Mouse (Mus musculus) kidney, postnatal 0 days (tissue): ENCODE data around the gene Dusp10. TPM values are rescaled to one million over a fixed set of nuclear protein-coding genes. Genes with fewer than 3 reads are reported as not detected.

Source experiments
- ATAC-seq: fragments of 200-750 bp; cut with Nextera tagmentation; replicated peaks from 2 replicates; pipeline ENCODE4 v1.8.0; 2017; ENCODE audit warnings: low read depth, moderate number of reproducible peaks, moderate TSS enrichment, moderate library complexity; ENCODE audit not compliant: low FRiP score
- DNase-seq: peaks from one replicate; pipeline ENCODE4 v3.0.0-alpha.2; 2016; ENCODE audit warnings: low spot score
- H3K27ac ChIP-seq: fragments of 300-500 bp; sonication (generic); 2 replicates; pipeline ENCODE4 v1.5.1; 2014; ENCODE audit warnings: mild to moderate bottlenecking
- H3K27me3 ChIP-seq: fragments of 300-500 bp; sonication (generic); 2 replicates; pipeline ENCODE4 v1.6.1; 2014; ENCODE audit warnings: low read length, mixed read lengths; ENCODE audit not compliant: insufficient read depth
- H3K36me3 ChIP-seq: fragments of 300-500 bp; sonication (generic); 2 replicates; pipeline ENCODE4 v1.6.1; 2014; ENCODE audit warnings: low read length, mixed read lengths; ENCODE audit not compliant: insufficient read depth
- H3K4me1 ChIP-seq: fragments of 300-500 bp; sonication (generic); replicated peaks from 2 replicates; pipeline ENCODE4 v1.6.1; 2014; ENCODE audit warnings: antibody characterized with exemption, low read length, mixed read lengths; ENCODE audit not compliant: insufficient read depth
- H3K4me2 ChIP-seq: fragments of 300-500 bp; sonication (generic); 2 replicates; pipeline ENCODE4 v1.6.1; 2014; ENCODE audit warnings: mild to moderate bottlenecking, low read length, moderate library complexity, mixed read lengths
- H3K4me3 ChIP-seq: fragments of 300-500 bp; sonication (generic); replicated peaks from 2 replicates; pipeline ENCODE4 v1.5.1; 2014; ENCODE audit warnings: low read depth, low read length
- H3K9ac ChIP-seq: fragments of 300-500 bp; sonication (generic); 2 replicates; pipeline ENCODE4 v1.6.1; 2014; ENCODE audit warnings: low read depth, low read length
- H3K9me3 ChIP-seq: fragments of 300-500 bp; sonication (generic); replicated peaks from 2 replicates; pipeline ENCODE4 v1.6.1; 2016; ENCODE audit warnings: low read length, inconsistent platforms, mixed read lengths
- CTCF ChIP-seq: IDR thresholded peaks from 2 replicates; pipeline ENCODE4 v1.5.1; 2016; ENCODE audit warnings: antibody characterized with exemption, low read depth, mild to moderate bottlenecking, moderate library complexity
- WGBS: fragments of 180-500 bp; shearing (Covaris S2); extraction: QIAGEN DNeasy Blood & Tissue Kit; methylation state at CpG from one replicate; pipeline ENCODE4 v1.1.7; 2014; 5-methylcytosine and 5-hydroxymethylcytosine counted together
- polyA plus RNA-seq: library from polyadenylated mRNA; unstranded; fragments of >200 nt; fragmentation: Nextera tagmentation; extraction: Ambion mirVana; gene quantifications from 2 replicates; pipeline ENCODE4 v1.2.1, GENCODE M21; 2015

The Dusp10 gene
- 3.1 and 3.4 TPM in 2 replicates for polyA plus RNA-seq

DNA sequence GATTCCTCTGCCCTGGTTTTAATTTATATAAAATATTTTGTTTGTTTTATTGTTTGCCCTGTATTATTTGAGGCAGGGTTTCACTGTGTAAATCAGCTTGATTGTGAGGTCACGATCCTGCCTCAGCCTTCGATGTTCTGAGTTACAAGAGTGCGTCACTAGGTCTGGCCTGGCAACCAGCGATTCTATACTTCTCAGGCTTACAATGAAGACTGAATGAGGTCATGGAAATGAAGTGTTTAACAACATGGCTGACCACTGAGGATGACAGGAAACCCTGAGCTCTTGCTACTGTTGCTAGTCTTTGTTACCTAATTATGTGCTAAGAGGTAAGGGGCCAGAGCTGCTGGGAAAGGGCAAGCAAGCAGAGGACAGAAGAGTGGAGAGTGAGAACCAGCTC, at the start of gene Dusp10:
Gene Dusp10, plus strand, starts transcription at position 197 of the 400 bp plus-strand sequence.
- Histone ChIP-seq H3K36me3 (no peaks in the 10 kb centered on the region), H3K27me3 (no peaks in the 10 kb centered on the region), H3K4me1 (no peaks in the 10 kb centered on the region), H3K4me3 (no peak within 1 kb of the TSS), H3K4me2 (no peak within 1 kb of the TSS), H3K9me3 (no peaks in the 10 kb centered on the region), H3K27ac (no peak within 1 kb of the TSS), H3K9ac (no peak within 1 kb of the TSS)
- ATAC-seq (no peak), DNase-seq (no peak)
- WGBS: 85% methylated on average over 4 of the region's 4 CpGs
- no peak for TF ChIP-seq CTCF

DNA sequence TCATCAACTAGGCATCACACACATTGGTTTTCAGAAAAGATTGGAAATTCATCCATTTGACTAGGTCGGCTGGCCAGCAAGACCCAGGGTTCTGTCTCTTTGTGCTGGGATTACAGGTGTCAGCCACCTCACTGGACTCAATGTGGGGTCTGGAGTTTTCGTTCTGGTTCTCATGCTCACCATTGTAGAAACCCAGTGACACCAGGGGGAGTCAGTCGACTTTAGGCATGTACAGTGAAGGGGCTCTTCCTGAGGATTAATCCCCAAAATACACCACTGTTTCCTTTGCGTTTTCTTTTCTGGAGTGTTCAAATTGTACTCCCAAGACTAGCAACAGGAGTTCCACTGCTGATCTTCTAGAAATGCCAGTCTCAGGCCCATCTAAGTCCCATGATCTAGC, 47.8 kb upstream of the Dusp10 start:
- no peak overlapping the region for H3K27ac ChIP-seq
- 82% methylated on average over 4 of the region's 4 CpGs for WGBS
- no peak for ATAC-seq

DNA sequence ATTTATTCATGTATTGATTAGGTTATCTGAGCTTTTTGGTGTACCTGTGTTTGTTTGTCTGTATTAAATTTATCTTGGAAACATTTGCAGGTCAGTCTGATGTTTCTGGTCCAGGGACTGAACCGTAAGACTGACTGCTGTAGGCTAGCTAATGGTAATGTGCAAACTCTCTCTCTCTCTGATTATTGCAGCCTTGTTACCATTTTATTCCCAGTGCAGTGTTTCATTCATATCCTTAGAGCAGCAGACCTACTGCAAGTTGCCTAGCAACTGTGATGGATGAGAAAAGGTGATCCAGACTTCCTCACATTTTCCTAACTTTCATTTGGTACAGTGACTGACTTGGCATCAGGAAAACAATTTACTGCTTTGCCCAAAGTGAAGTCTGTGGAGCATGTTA, 43.8 kb upstream of the Dusp10 start:
- no peak for DNase-seq
- Histone ChIP-seq H3K4me3 (no peak overlapping the region), H3K27me3 (no peaks in the 10 kb centered on the region), H3K9ac (no peak overlapping the region), H3K4me2 (no peak overlapping the region), H3K36me3 (no peaks in the 10 kb centered on the region), H3K27ac (no peak overlapping the region), H3K4me1 (no peaks in the 10 kb centered on the region), H3K9me3 (no peaks in the 10 kb centered on the region)
- TF ChIP-seq CTCF: no peak
- ATAC-seq: no peak
- WGBS: 72% methylated on average over 1 of the region's 1 CpGs

More for the DNA sequence above, 47.8 kb upstream of the Dusp10 start:
- TF ChIP-seq CTCF: no peak
- Histone ChIP-seq H3K4me3 (no peak overlapping the region), H3K9ac (no peak overlapping the region), H3K4me2 (no peak overlapping the region), H3K4me1 (no peaks in the 10 kb centered on the region), H3K27me3 (no peaks in the 10 kb centered on the region), H3K9me3 (no peaks in the 10 kb centered on the region), H3K36me3 (no peaks in the 10 kb centered on the region)
- no peak for DNase-seq

DNA sequence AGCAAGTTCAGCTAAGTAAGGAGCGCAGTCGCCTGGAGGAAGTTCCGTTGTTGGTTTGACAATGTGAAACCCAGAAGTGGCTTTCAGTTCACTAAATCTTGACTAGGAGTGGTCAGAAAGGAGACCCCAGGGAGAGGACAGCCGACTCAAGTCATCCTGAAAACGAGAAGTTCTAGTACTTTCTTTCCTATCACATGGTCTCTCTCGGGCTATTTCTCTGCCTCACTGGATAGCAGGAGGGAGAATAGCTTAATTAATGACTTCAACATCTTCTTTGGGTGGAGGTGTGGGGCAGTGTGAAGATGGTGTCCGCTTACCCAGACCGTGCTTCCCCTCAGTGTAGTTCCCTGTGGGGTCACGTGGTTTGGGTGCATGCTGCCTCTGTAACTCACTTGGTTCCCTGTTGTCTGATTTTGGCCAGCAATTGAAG, 33.3 kb upstream of the Dusp10 start:
- no peak overlapping the region for H3K4me2 ChIP-seq
- no peaks in the 10 kb centered on the region for H3K36me3 ChIP-seq
- no peaks in the 10 kb centered on the region for H3K27me3 ChIP-seq
- no peak for ATAC-seq
- WGBS: 74% methylated on average over 9 of the region's 9 CpGs
- TF ChIP-seq CTCF: no peak
- no peak overlapping the region for H3K9ac ChIP-seq
- no peak overlapping the region for H3K4me3 ChIP-seq
- H3K4me1 ChIP-seq: no peaks in the 10 kb centered on the region
- H3K27ac ChIP-seq: no peak overlapping the region
- H3K9me3 ChIP-seq: no peaks in the 10 kb centered on the region
- no peak for DNase-seq

DNA sequence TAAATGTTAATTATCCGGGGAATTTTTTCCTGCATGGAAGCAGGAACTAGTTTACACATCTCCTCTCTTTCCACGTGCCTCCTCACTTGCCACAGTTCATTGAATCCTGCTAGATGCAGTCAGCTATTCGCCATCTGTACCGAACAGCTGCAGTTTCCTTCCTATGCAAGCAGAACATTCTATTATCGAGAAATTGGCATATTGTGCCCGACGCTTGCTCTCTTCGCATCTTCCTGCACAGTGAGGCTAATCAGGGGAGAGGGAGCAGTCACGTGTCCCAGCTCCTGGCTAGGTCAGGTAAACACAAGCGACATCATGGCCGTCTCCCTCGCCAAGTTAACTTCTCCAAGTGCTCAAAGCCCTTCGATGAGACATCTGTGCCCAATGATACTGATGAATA, 31.0 kb upstream of the Dusp10 start:
- H3K27ac ChIP-seq: no peak overlapping the region
- H3K4me3 ChIP-seq: no peak overlapping the region
- no peak for TF ChIP-seq CTCF
- no peaks in the 10 kb centered on the region for H3K4me1 ChIP-seq
- peaks cover 4% of the 10 kb centered on the region; the same call in 1 of the 2 replicates for H3K9me3 ChIP-seq
- DNase-seq (no peak), ATAC-seq (no peak)
- H3K27me3 ChIP-seq: no peaks in the 10 kb centered on the region
- 57% methylated on average over 13 of the region's 13 CpGs for WGBS
- no peak overlapping the region; the same call in 1 of the 2 replicates for H3K4me2 ChIP-seq
- H3K9ac ChIP-seq: no peak overlapping the region
- no peaks in the 10 kb centered on the region for H3K36me3 ChIP-seq

DNA sequence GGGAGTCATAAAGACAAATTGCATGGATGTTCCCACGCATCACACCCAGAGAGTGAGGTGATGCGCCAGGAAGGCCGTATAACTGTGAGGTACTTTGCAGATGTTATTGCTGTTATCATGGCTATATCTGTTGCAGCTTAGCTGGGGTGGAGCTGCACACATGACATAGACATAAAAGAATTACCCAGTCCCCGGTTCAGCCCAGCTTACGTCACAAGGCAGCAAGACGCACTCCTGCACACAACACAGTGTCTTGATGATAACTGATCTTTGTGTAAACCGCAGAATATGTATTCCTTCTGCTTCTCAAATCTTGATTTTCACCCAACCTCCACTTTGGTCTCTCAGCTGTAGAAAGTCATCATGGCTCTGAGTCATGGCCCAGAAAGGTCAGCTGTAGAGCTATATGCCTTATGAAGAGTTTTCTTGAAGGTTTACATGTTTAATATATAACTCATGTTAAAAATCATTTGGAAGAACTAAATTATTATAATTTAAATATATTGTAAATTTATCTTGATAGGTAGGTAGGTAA, 25.3 kb upstream of the Dusp10 start:
- TF ChIP-seq CTCF: no peak
- Histone ChIP-seq H3K36me3 (no peaks in the 10 kb centered on the region), H3K4me3 (no peak overlapping the region), H3K9me3 (peaks cover 4% of the 10 kb centered on the region; the same call in 1 of the 2 replicates), H3K27ac (no peak overlapping the region), H3K27me3 (no peaks in the 10 kb centered on the region), H3K9ac (no peak overlapping the region), H3K4me2 (no peak overlapping the region), H3K4me1 (no peaks in the 10 kb centered on the region)
- ATAC-seq (no peak), DNase-seq (no peak)
- 88% methylated on average over 7 of the region's 7 CpGs for WGBS

DNA sequence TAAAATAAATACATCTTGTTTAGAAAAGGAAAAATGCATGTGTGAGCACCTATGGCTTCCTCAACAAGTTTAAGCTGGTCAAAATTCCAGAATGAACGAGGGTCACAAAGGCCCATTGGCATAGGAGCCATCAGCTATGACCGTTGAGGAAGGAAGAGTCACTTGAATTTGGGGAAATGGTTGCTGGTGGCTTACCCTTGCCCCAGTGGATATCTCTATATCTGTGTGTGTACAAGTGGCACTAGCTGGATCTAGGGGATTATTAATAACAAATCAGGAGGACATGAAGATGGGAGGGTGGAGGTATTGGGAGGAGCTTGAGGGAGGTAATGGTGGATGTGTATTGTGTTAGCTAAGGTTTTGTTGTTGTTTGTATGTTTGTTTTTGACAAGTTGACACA, 21.2 kb upstream of the Dusp10 start:
- Histone ChIP-seq H3K4me1 (no peaks in the 10 kb centered on the region), H3K4me2 (no peak overlapping the region), H3K9me3 (no peaks in the 10 kb centered on the region), H3K9ac (no peak overlapping the region), H3K36me3 (no peaks in the 10 kb centered on the region), H3K4me3 (no peak overlapping the region), H3K27me3 (no peaks in the 10 kb centered on the region), H3K27ac (no peak overlapping the region)
- 88% methylated on average over 2 of the region's 2 CpGs for WGBS
- ATAC-seq: no peak
- no peak for TF ChIP-seq CTCF
- no peak for DNase-seq
